Mouse (Mus musculus): ENCODE results near the gene Slc4a1ap. TPM values are rescaled to one million over a fixed set of nuclear protein-coding genes. Genes with fewer than 3 reads are reported as not detected.

The Slc4a1ap gene
- 19.4 and 22.6 TPM in 2 replicates for polyA plus RNA-seq (2012; rRNA removed)

DNA sequence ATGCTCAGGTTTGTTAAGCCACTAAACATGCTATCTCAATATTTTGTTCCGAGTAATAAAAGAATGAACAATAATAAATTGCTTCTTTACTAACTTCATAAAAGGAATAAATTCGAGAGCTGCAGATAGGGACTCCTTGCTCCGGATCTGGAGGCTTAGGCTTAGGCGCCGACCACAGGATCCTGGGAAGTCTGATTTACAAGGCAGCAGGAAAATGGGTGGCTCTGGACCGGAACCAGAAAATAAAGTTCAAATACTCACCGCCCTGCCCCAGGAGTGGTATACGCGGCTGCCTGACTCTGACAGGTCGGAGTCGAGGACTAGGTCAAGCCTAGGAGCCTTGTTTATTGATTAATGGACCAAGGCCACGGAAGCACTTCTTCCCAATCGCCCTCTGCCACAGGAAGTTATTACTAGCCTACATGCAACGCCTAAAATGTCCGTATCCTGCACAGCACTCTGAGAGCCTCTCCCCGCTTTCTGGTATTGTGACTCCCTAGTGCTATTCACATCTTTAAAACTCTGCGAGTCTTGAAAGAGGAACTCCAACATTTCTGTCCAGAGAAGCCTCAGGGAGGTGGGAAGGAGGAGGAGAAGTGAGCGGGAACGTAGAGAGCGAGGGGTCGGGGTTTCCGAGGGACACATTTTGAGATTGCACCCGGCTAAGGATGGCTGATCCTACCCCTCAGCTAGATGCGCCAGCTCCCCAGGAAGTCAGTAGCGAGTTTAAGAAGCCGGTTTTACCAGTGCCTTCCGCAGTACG, at the start of gene Slc4a1ap:
TSS of gene Slc4a1ap (plus strand) at position 642 of the 763 bp plus-strand sequence.
- DNase-seq (ENCODE audit: low read depth), result peak; percentile 94
- TF ChIP-seq CTCF (IDR thresholded peaks at IDR 0.05; ENCODE audit: borderline replicate concordance, extremely low read depth, insufficient read depth, insufficient read length) (no peak), POLR2A (IDR thresholded peaks at IDR 0.05; ENCODE audit: borderline replicate concordance, extremely low read depth, insufficient read depth, insufficient read length, poor library complexity, severe bottlenecking) (peak; percentile 10; the same call in 1 of the 2 replicates)

DNA sequence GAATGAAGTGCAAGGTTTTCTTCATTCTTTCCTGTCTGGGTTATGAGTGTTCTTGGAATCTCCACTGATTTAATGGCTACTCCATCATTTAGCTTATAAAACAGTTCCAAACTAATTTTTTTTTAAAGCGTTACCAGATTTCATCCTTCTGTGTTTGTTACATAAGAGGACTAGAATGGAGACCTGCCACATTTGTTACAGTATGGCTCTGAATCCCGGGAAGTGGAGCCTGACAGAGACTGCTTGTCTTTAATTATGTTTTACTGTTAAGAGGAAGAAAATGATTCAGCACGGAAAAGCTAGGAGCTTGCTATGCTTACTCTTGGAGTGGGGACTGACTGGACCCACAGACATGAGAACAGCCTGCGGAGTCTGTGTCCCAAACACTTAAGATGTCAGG, 46.3 kb upstream of the Slc4a1ap start:
- no peak for DNase-seq (ENCODE audit: low read depth)
- TF ChIP-seq POLR2A (IDR thresholded peaks at IDR 0.05; ENCODE audit: borderline replicate concordance, extremely low read depth, insufficient read depth, insufficient read length, poor library complexity, severe bottlenecking), result no peak
- no peak for TF ChIP-seq CTCF (IDR thresholded peaks at IDR 0.05; ENCODE audit: borderline replicate concordance, extremely low read depth, insufficient read depth, insufficient read length)

- TF ChIP-seq CTCF (IDR thresholded peaks at IDR 0.05; ENCODE audit: borderline replicate concordance, extremely low read depth, insufficient read depth, insufficient read length) (no peak), POLR2A (IDR thresholded peaks at IDR 0.05; ENCODE audit: borderline replicate concordance, extremely low read depth, insufficient read depth, insufficient read length, poor library complexity, severe bottlenecking) (no peak)
Observed at GRCm38 (mm10) chr5:31485440-31485839, 41.4 kb upstream of the Slc4a1ap start, which contains the start of gene 4930548H24Rik. 4930548H24Rik (plus strand) TSS chr5:31485740.

DNA sequence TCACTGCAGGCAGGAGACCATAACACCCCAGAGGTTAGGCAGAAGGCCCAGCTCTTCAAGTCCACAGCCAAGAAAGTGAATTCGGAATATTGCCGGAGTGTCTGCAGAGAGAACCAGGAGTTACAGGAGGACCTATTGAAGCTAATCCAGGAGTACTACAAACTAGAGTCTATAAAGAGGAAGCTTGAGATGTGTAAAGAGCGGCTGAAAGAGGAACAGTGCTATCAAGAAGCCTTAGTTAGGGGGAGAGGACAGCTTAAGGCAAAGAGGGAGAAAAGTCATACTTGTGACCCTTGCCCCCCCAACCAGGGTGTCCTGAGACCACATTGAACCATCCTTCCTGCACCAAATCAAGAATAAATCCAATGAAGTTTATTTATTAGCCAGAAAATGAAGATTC, 38.9 kb upstream of the Slc4a1ap start:
- DNase-seq (ENCODE audit: low read depth), result no peak
- TF ChIP-seq POLR2A (IDR thresholded peaks at IDR 0.05; ENCODE audit: borderline replicate concordance, extremely low read depth, insufficient read depth, insufficient read length, poor library complexity, severe bottlenecking) (no peak), CTCF (IDR thresholded peaks at IDR 0.05; ENCODE audit: borderline replicate concordance, extremely low read depth, insufficient read depth, insufficient read length) (no peak)

More at GRCm38 (mm10) chr5:31485440-31485839, 41.4 kb upstream of the Slc4a1ap start, which contains the start of gene 4930548H24Rik:
- no peak for DNase-seq (ENCODE audit: low read depth)

DNA sequence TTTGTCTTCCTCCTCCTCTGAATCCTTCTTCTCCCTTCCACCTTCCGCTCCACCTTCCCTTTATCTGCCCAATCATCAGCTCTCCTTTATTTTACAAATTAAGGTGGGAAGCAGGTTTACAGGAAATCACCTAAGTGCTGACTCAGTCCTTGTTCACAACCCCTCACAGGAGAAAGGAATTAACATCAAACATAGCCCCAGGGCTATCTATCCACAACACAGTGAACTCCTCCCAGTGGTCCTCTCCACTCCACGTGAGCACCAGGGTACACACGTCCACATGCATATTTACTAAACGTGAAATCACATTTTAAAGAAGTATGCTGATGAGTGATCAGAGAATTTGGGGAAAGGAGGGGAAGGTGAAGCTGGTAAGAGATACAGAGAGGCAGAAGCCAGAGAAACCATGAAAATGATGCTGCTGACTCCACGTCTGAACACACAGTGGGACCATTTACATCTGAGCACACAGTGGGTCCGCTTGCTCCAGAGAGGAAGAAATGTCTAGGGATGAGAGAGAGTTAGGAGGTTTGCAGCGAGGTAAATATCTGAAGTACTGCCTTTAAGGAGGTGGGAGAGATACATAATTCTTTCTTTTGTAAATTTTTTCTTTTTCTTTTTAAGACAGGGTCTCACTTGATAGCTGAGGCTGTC, 37.6 kb upstream of the Slc4a1ap start:
- no peak for DNase-seq (ENCODE audit: low read depth)
- TF ChIP-seq POLR2A (IDR thresholded peaks at IDR 0.05; ENCODE audit: borderline replicate concordance, extremely low read depth, insufficient read depth, insufficient read length, poor library complexity, severe bottlenecking) (no peak), CTCF (IDR thresholded peaks at IDR 0.05; ENCODE audit: borderline replicate concordance, extremely low read depth, insufficient read depth, insufficient read length) (no peak)

GRCm38 (mm10) chr5:31492031-31492430, 34.8 kb upstream of the Slc4a1ap start:
- TF ChIP-seq POLR2A (IDR thresholded peaks at IDR 0.05; ENCODE audit: borderline replicate concordance, extremely low read depth, insufficient read depth, insufficient read length, poor library complexity, severe bottlenecking) (no peak), CTCF (IDR thresholded peaks at IDR 0.05; ENCODE audit: borderline replicate concordance, extremely low read depth, insufficient read depth, insufficient read length) (no peak)
- no peak for DNase-seq (ENCODE audit: low read depth)

DNA sequence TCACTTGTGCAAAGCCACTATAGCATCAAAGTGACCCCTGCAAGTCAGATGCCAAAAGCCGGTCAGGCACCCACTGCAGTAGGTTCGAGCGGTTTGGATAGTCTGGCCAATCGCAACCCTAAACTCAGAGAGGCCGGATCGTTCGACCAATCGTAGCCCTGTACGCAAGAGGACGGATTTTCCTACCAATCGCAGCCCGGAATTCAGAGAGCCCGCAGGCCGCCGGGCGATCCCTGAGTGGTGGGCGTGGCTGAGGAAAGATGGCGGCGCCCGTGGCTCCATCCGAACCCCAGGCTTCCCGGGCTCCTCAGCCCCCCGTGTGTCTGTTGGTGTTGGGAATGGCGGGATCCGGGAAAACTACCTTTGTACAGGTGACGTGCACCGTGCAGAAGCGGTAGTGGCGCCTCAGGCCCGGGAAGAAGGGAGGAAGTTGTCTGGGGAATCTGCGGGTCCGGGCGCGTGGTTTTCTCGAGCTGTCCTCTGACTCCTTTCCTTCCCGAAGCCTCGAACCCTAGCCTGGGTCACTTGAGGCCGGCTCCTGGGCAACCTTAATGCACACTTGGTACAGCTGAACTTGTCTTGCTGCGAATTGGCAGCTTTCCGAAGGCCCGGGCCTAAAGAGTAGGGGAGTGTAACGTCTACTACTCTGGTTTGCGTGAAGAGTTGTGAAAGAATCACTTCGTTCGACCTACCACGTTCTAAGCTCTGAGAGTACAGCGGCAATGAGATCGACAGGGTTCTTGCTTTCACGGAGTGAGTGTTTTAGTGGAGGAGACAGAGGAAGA, 32.1 kb upstream of the Slc4a1ap start, which contains the start of gene Gpn1:
TSS of gene Gpn1 (plus strand) at position 229 of the 785 bp plus-strand sequence.
- TF ChIP-seq POLR2A (IDR thresholded peaks at IDR 0.05; ENCODE audit: borderline replicate concordance, extremely low read depth, insufficient read depth, insufficient read length, poor library complexity, severe bottlenecking) (peak; percentile 36; the same call in 1 of the 2 replicates), CTCF (IDR thresholded peaks at IDR 0.05; ENCODE audit: borderline replicate concordance, extremely low read depth, insufficient read depth, insufficient read length) (no peak)
- DNase-seq (ENCODE audit: low read depth), result peak; percentile 97

GRCm38 (mm10) chr5:31504843-31505242, 22.0 kb upstream of the Slc4a1ap start:
- DNase-seq (ENCODE audit: low read depth), result no peak
- TF ChIP-seq POLR2A (IDR thresholded peaks at IDR 0.05; ENCODE audit: borderline replicate concordance, extremely low read depth, insufficient read depth, insufficient read length, poor library complexity, severe bottlenecking) (no peak), CTCF (IDR thresholded peaks at IDR 0.05; ENCODE audit: borderline replicate concordance, extremely low read depth, insufficient read depth, insufficient read length) (no peak)

- DNase-seq (ENCODE audit: low read depth), result no peak
- TF ChIP-seq POLR2A (IDR thresholded peaks at IDR 0.05; ENCODE audit: borderline replicate concordance, extremely low read depth, insufficient read depth, insufficient read length, poor library complexity, severe bottlenecking) (no peak), CTCF (IDR thresholded peaks at IDR 0.05; ENCODE audit: borderline replicate concordance, extremely low read depth, insufficient read depth, insufficient read length) (no peak)
Observed at GRCm38 (mm10) chr5:31512481-31512880, 14.3 kb upstream of the Slc4a1ap start.

DNA sequence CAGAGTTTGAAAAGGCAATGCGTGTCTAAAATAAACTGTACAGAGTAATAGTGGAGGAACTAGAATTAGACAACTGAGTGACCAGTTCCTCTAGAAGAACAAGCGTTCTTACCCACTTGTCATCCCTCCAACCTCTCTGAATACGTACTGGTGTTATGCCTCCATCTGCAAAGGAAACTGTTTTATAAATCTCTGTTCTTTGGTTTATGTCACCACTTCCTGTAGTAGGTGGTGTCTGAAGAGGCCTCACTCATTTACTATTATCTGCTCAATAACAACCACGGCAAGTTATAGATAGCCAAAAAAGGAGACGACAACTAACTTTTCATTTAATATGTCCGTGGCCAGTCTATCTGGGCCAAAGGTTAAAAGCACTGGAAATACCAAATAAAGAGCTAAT, 6.2 kb upstream of the Slc4a1ap start:
- TF ChIP-seq CTCF (IDR thresholded peaks at IDR 0.05; ENCODE audit: borderline replicate concordance, extremely low read depth, insufficient read depth, insufficient read length) (no peak), POLR2A (IDR thresholded peaks at IDR 0.05; ENCODE audit: borderline replicate concordance, extremely low read depth, insufficient read depth, insufficient read length, poor library complexity, severe bottlenecking) (no peak)
- no peak for DNase-seq (ENCODE audit: low read depth)

Data from brain, embryonic 14.5 days (tissue).